Mouse (Mus musculus) bone marrow, adult 2 months (tissue): ENCODE results near the gene Nup210l.

Experiments used
- CTCF ChIP-seq: fragments of 200-500 bp; IDR thresholded peaks from 2 replicates; pipeline ENCODE4 v1.5.1; 2011; ENCODE audit warnings: low read length, control low read depth; ENCODE audit not compliant: control insufficient read depth, insufficient read depth
- POLR2A ChIP-seq: fragments of 200-500 bp; IDR thresholded peaks from 2 replicates; pipeline ENCODE4 v1.6.1; 2011; ENCODE audit warnings: low read depth, mild to moderate bottlenecking, control low read depth, low read length, borderline replicate concordance; ENCODE audit not compliant: control insufficient read depth

- TF ChIP-seq CTCF: no peak
- no peak for TF ChIP-seq POLR2A
Measured at GRCm38 (mm10) chr3:90161541-90161940, 57.6 kb downstream of the Nup210l start.
